ENCODE assay signal across 17 mouse cellular contexts in genomic region chr6:140614711-140615110, GRCm38 (mm10). TPM values are rescaled to one million over a fixed set of nuclear protein-coding genes. Genes with fewer than 3 reads are reported as not detected.
DNase-seq lines count a peak whose midpoint lies in the region; ATAC-seq and TF ChIP-seq lines count a peak whose summit lies in the region.
"Had no signal": no experiment of that assay in that cellular context is flagged by ENCODE, and none has a peak within 500 bp of the region (broad histone marks: within the 10 kb centered on the region; RNA-seq: fewer than 3 reads in every experiment).

No protein-coding gene starts in this region.

- no peaks in the 10 kb centered on the region for H3K36me3 ChIP-seq in lung, postnatal 0 days (ENCODE audit: insufficient read depth, low read length)
- no peaks in the 10 kb centered on the region for H3K36me3 ChIP-seq in kidney, embryonic 16.5 days (ENCODE audit: insufficient read depth, low read length)
- H3K36me3 ChIP-seq: heart, embryonic 10.5 days; limb, embryonic 12.5 days had no signal

- H3K9me3 ChIP-seq in lung, postnatal 0 days (ENCODE audit: low read length) = no peaks in the 10 kb centered on the region
- H3K9me3 ChIP-seq in kidney, embryonic 16.5 days (ENCODE audit: low read length) = no peaks in the 10 kb centered on the region
- H3K9me3 ChIP-seq: heart, embryonic 10.5 days; limb, embryonic 12.5 days had no signal

- H3K4me3 ChIP-seq in lung, postnatal 0 days (ENCODE audit: low read depth, low read length) = no peak overlapping the region
- no peak overlapping the region for H3K4me3 ChIP-seq in kidney, embryonic 16.5 days (ENCODE audit: low read length)
- H3K4me3 ChIP-seq: heart, embryonic 10.5 days; limb, embryonic 12.5 days had no signal

- H3K4me1 ChIP-seq in lung, postnatal 0 days (ENCODE audit: insufficient read depth, low read depth, low read length) = no peaks in the 10 kb centered on the region
- H3K4me1 ChIP-seq in kidney, embryonic 16.5 days (ENCODE audit: insufficient read depth, low read length) = peaks cover 3% of the 10 kb centered on the region; the same call in 1 of the 2 replicates
- H3K4me1 ChIP-seq: limb, embryonic 12.5 days had no signal

- DNase-seq in lung, postnatal 0 days (ENCODE audit: low spot score) = peak; percentile 28
- DNase-seq in lung, postnatal 4 days = no peak
- peak; percentile 65 for DNase-seq in fat pad, adult 2 months (ENCODE audit: extremely low read depth, low read depth, low spot score)
- DNase-seq in natural killer cell, adult 2 months (ENCODE audit: low spot score in 2 of 2) = peak; percentile 18 to 27
- no peak for DNase-seq in retina, postnatal 1 day
- no peak for DNase-seq in frontal cortex, postnatal 10 days (ENCODE audit: low spot score in 2 of 2)
- no peak for DNase-seq in left cerebral cortex, postnatal 36 days (ENCODE audit: low spot score in 2 of 2)
- DNase-seq: adrenal gland, postnatal 36 days; cerebellum, adult 9-11 months; gastrocnemius, postnatal 10 days; heart, postnatal 14 days had no signal

- intact Hi-C loops in left cerebral cortex, postnatal 36 days (cut with DNase I) = no loop called here

- TF ChIP-seq CTCF in lung, postnatal 0 days (IDR thresholded peaks at IDR 0.05) = no peak

- H3K27me3 ChIP-seq in lung, postnatal 0 days (replicated peaks; ENCODE audit: insufficient read depth, low read length) = no peaks in the 10 kb centered on the region
- no peaks in the 10 kb centered on the region for H3K27me3 ChIP-seq in kidney, embryonic 16.5 days (ENCODE audit: insufficient read depth, low read length)
- H3K27me3 ChIP-seq: limb, embryonic 12.5 days had no signal

- 58% methylated on average over 11 of the region's 11 CpGs for WGBS in lung, postnatal 0 days
- 62% methylated on average over 11 of the region's 11 CpGs for WGBS in kidney, embryonic 16.5 days

- TF ChIP-seq EP300 in lung, postnatal 0 days (IDR thresholded peaks at IDR 0.05) = no peak

- H3K27ac ChIP-seq in lung, postnatal 0 days (ENCODE audit: low read length) = no peak overlapping the region
- 0 out of 2 replicates have a peak overlapping the region, but pooled peaks have one; percentile 29 for H3K27ac ChIP-seq in kidney, embryonic 16.5 days (ENCODE audit: low read length)
- H3K27ac ChIP-seq: heart, embryonic 10.5 days; hindbrain, embryonic 14.5 days; limb, embryonic 12.5 days; liver, embryonic 14.5 days had no signal

- H3K9ac ChIP-seq in lung, postnatal 0 days (replicated peaks; ENCODE audit: low read depth) = no peak overlapping the region
- H3K9ac ChIP-seq in kidney, embryonic 16.5 days (replicated peaks; ENCODE audit: low read length) = no peak overlapping the region
- H3K9ac ChIP-seq: hindbrain, embryonic 14.5 days; limb, embryonic 12.5 days; liver, embryonic 14.5 days had no signal

- ATAC-seq in lung, postnatal 0 days = peak; percentile 40; the same call in 1 of the 2 replicates
- 0 out of 2 replicates have a peak, but pooled peaks have one; percentile 43 for ATAC-seq in kidney, embryonic 16.5 days (ENCODE audit: low FRiP score, low TSS enrichment)
- ATAC-seq: forebrain, embryonic 16.5 days had no signal

- no peak overlapping the region for H3K4me2 ChIP-seq in lung, postnatal 0 days (replicated peaks; ENCODE audit: low read depth, low read length)
- H3K4me2 ChIP-seq in kidney, embryonic 16.5 days (replicated peaks; ENCODE audit: low read depth, low read length) = no peak overlapping the region
- H3K4me2 ChIP-seq: hindbrain, embryonic 14.5 days; limb, embryonic 12.5 days had no signal

RNA-seq across cellular contexts. Expression of gene Aebp2, which starts 7.8 kb away (rescaled TPM):
- 7.6 and 9.9 TPM in 2 replicates for polyA plus RNA-seq in lung, postnatal 0 days (2015; fragmentation: Nextera tagmentation; extraction: Ambion mirVana)
- 9.4 and 10.8 TPM in 2 replicates for polyA plus RNA-seq in kidney, embryonic 16.5 days (2015; fragmentation: Nextera tagmentation; extraction: Ambion mirVana)
- total RNA-seq in left cerebral cortex, postnatal 36 days (2021) = 10 to 100 TPM; 55.8 to 68.0 TPM

Comparison
In these comparisons a context has a peak if more than half of its experiments do, and no peak if none do; other contexts are left out.
1. DNase-seq: peak in lung, postnatal 0 days (single experiment), fat pad, adult 2 months (single experiment) and natural killer cell, adult 2 months (2 of 2); none in lung, postnatal 4 days (0 of 2), retina, postnatal 1 day (single experiment), frontal cortex, postnatal 10 days (0 of 2) and left cerebral cortex, postnatal 36 days (0 of 2).